Comparison of ENCODE assay signal across 9 mouse cellular contexts in genomic region chr5:8840887-8841286, GRCm38 (mm10). TPM values are rescaled to one million over a fixed set of nuclear protein-coding genes. Genes with fewer than 3 reads are reported as not detected.
A peak's percentile ranks its signal among the peaks of the same experiment; 100 is the strongest.
DNase-seq lines count a peak whose midpoint lies in the region; ATAC-seq and TF ChIP-seq lines count a peak whose summit lies in the region.
"Had no signal": no experiment of that assay in that cellular context is flagged by ENCODE, and none has a peak within 500 bp of the region (broad histone marks: within the 10 kb centered on the region; RNA-seq: fewer than 3 reads in every experiment).

No protein-coding gene starts in this region.

- H3K27ac ChIP-seq in layer of hippocampus, adult 2 months: no peak overlapping the region
- H3K27ac ChIP-seq: limb, embryonic 13.5 days had no signal

- intact Hi-C loops in heart, postnatal 10 days (cut with DNase I): no loop called here

- H3K4me3 ChIP-seq in layer of hippocampus, adult 2 months: no peak overlapping the region
- H3K4me3 ChIP-seq: limb, embryonic 13.5 days had no signal

- peak; percentile 63 for ATAC-seq in activated CD4-positive, CD25-positive, alpha-beta regulatory T cell, adult 4 months
- peak; percentile 98 for ATAC-seq in megakaryocyte progenitor cell, adult 5-6 weeks (replicated peaks; ENCODE audit: poor library complexity)

- peak; percentile 17 for DNase-seq in gastrocnemius, adult 18-20 months (ENCODE audit: low spot score)
- DNase-seq in gastrocnemius, postnatal 25 days: no peak
- peak; percentile 83 for DNase-seq in embryo, embryonic 10.5 days (ENCODE audit: low spot score)
- DNase-seq in heart, postnatal 10 days: peak; percentile 44 to 65
- DNase-seq in layer of hippocampus, adult 2 months (ENCODE audit: low spot score in 2 of 2): peak; percentile 7 to 38
- peak; percentile 46 for DNase-seq in spleen, adult 12 weeks (ENCODE audit: low spot score)

- peak; percentile 82 for TF ChIP-seq CTCF in layer of hippocampus, adult 2 months (conservative IDR thresholded peaks at IDR 0.05)

RNA-seq across cellular contexts. Expression of gene Abcb1b, which starts 42.9 kb away (rescaled TPM):
- 1 to 10 TPM; 5.7 to 5.9 TPM for total RNA-seq in gastrocnemius, adult 18-20 months (2021)
- total RNA-seq in gastrocnemius, postnatal 25 days (2021): 1 to 10 TPM; 2.6 to 2.7 TPM
- 10 to 100 TPM; 10.2 to 16.5 TPM for polyA plus RNA-seq in activated CD4-positive, CD25-positive, alpha-beta regulatory T cell, adult 4 months (2017; shearing (Covaris generic))
- 1 to 10 TPM; 1.8 to 2.8 TPM for total RNA-seq in heart, postnatal 10 days (2021)
- 1 to 10 TPM; 3.4 to 4.8 TPM for total RNA-seq in layer of hippocampus, adult 2 months (2021)
- total RNA-seq in megakaryocyte progenitor cell, adult 5-6 weeks (2015): 11.4 and 17.3 TPM in 2 replicates
- total RNA-seq in megakaryocyte progenitor cell, adult 5-6 weeks (2017): 26.9 and 27.2 TPM in 2 replicates

RNA-seq across cellular contexts. Expression of gene Abcb4, which starts 52.6 kb away (rescaled TPM):
- total RNA-seq in gastrocnemius, adult 18-20 months (2021): 10 to 100 TPM; 84.6 to 95.4 TPM
- 10 to 100 TPM; 56.1 to 63.5 TPM for total RNA-seq in gastrocnemius, postnatal 25 days (2021)
- 1 to 10 TPM in 1 of 2 experiments, not detected in 1; 1.5 TPM for polyA plus RNA-seq in activated CD4-positive, CD25-positive, alpha-beta regulatory T cell, adult 4 months (2017; shearing (Covaris generic))
- total RNA-seq in heart, postnatal 10 days (2021): 1 to 10 TPM; 4.1 to 4.8 TPM
- 1 to 10 TPM; 5.8 to 6.5 TPM for total RNA-seq in layer of hippocampus, adult 2 months (2021)
- total RNA-seq in megakaryocyte progenitor cell, adult 5-6 weeks (2015): 9.0 and 13.4 TPM in 2 replicates
- total RNA-seq in megakaryocyte progenitor cell, adult 5-6 weeks (2017): 17.4 and 34.4 TPM in 2 replicates
